Mouse (Mus musculus): Measurements from ENCODE around the gene Olfr38.

The Olfr38 gene

GRCm38 (mm10) chr6:42756104-42756503 lies at the start of gene Olfr38:
Olfr38 (plus strand) TSS chr6:42756404.
- no peak for DNase-seq (ENCODE audit: inconsistent ontology term)

GRCm38 (mm10) chr6:42709291-42710211 lies 46.7 kb upstream of the Olfr38 start, which contains the start of gene Tcaf1:
Tcaf1 (minus strand) TSS chr6:42710088.
- peak; percentile 91 for DNase-seq (ENCODE audit: inconsistent ontology term)

- no peak for DNase-seq (ENCODE audit: inconsistent ontology term)
These were observed 41.5 kb upstream of the Olfr38 start for GRCm38 (mm10) chr6:42714668-42715067.

- DNase-seq (ENCODE audit: inconsistent ontology term) = no peak
These were observed 38.2 kb upstream of the Olfr38 start for GRCm38 (mm10) chr6:42717973-42718372.

GRCm38 (mm10) chr6:42739071-42739470 lies 17.1 kb upstream of the Olfr38 start, which contains the start of gene Olfr453:
Olfr453 (plus strand) TSS chr6:42739371.
- DNase-seq (ENCODE audit: inconsistent ontology term) = no peak

DNA sequence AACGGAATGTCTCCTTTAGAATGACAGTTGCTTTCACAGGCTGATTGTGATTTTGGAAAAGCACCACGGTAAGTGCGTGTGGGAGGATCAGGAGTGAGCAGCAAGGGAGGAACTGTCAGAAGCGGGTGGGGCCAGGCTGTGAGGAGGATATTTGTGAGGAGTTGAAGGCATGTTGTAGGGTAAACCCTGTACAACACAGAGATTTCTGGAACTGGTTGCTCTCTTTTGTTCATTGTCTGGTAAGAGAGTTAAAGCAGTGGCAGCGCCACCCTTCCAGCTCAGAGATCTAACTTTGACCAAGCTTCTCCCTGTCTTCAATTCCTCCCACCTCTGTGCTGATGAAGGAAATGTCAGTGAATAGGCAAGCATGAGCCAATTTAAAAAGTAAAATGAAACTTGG lies 13.9 kb upstream of the Olfr38 start:
- DNase-seq (ENCODE audit: inconsistent ontology term) = no peak

DNA sequence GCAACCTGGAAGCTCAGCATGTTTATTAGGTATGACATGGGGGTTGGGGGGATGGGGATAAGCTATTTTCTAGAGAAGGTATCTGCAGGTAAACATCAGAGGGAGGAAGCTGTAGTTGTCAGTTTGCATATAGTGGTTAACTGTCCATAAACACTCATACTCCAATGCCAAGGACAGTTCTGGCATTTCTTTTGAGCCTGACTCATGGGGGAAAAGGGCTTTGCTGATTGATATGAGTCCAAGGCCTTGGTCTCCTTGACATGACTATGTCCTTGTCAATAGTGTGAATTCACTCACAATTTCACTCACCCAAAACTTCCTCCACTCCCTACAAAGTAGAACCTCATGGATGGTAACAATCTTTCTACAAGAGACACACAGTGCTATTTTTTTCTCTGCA lies 8.4 kb upstream of the Olfr38 start:
- DNase-seq (ENCODE audit: inconsistent ontology term) = no peak

GRCm38 (mm10) chr6:42777066-42777465 lies 20.9 kb downstream of the Olfr38 start:
- no peak for DNase-seq (ENCODE audit: inconsistent ontology term)

GRCm38 (mm10) chr6:42784793-42785192 lies 28.6 kb downstream of the Olfr38 start, which contains the start of gene Olfr452:
Olfr452 (plus strand) TSS chr6:42785093.
- DNase-seq (ENCODE audit: inconsistent ontology term) = no peak

DNA sequence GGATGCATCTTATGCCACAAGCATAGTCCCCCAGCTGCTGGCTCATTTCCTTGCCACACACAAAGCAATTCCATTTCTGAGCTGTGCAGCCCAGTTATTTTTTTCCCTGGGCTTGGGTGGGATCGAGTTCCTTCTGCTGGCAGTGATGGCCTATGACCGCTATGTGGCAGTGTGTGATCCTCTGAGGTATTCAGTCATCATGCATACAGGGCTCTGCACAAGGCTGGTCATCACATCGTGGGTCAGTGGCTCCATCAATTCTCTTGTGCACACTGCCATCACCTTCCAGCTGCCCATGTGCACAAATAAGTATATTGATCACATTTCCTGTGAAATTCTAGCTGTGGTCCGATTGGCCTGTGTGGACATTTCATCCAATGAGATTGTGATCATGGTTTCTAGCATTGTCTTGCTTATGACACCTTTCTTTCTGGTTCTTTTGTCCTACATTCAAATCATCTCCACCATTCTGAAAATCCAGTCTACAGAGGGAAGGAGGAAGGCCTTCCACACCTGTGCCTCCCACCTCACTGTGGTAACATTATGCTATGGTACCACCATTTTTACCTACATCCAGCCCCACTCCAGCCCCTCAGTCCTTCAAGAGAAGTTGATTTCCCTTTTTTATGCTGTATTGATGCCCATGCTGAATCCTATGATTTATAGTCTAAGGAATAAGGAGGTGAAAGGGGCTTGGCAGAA lies 34.2 kb downstream of the Olfr38 start:
- DNase-seq (ENCODE audit: inconsistent ontology term) = no peak

GRCm38 (mm10) chr6:42790949-42791556 lies 34.8 kb downstream of the Olfr38 start:
- no peak for DNase-seq (ENCODE audit: inconsistent ontology term)

DNA sequence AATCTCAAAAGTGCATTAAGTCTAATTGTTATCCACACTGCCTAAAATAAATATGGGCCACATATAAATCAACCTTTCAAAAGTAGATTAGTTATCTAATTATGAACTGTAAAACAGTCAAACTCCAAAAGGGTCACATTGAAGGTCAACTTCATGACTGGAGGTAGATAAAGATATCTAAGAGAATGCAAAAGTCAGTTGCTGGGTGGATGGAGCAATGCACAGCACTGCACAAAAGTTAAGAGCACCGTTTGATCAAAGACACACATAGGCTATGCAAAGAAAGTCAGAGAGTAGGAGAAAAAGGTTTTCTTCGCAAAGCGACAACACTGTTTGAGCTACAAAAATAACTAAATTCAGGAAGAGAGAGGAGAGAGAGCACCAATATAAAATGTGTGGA lies 38.8 kb downstream of the Olfr38 start:
- no peak for DNase-seq (ENCODE audit: inconsistent ontology term)

DNA sequence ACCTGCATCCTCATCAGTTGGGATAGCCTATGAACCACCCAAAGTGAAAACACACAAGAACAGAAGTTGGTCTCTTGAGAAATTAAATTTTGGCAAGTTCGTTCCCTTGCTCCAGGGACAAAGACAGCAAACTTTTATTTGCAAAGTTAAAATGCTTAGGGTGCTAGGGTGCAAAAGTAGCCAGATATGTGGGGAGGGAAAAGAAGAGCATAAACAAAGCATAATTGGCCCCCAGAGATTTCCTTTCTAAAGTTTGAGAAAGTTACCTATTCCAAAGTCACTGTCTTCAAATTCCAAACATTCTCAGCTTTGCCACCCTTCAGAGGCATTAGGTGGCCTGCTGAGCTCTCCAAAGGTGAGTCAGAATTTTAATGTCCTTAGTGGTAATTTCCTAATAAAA lies 55.4 kb downstream of the Olfr38 start, which contains the start of gene Olfr450:
TSS of gene Olfr450 (plus strand) at position 301 of the 400 bp plus-strand sequence.
- no peak for DNase-seq (ENCODE audit: inconsistent ontology term)
